13 mouse cellular contexts compared by ENCODE assay signal in the genomic region with DNA sequence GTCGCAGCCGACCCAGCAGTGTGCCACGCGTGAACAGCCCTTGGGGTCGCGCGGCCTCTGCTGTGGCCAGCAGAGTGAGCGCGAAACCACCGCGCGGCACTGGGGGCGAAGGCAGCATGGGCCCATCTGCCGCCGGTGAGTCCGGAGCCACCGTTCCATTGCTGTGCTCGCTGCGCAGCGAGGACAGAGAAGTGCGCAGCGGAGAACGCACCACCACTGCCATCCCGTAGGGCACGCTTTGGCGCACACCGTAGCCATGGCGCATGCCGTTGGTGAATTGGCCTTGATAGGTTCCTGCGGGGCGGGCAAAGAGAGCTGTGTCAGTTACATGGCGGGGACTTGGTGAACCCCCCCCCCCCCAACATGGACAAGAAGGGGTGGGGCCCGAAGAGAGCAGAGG. TPM values are rescaled to one million over a fixed set of nuclear protein-coding genes. Genes with fewer than 3 reads are reported as not detected.
DNase-seq lines count a peak whose midpoint lies in the region; ATAC-seq lines count a peak whose summit lies in the region.
"Had no signal": no experiment of that assay in that cellular context is flagged by ENCODE, and none has a peak within 500 bp of the region (broad histone marks: within the 10 kb centered on the region; RNA-seq: fewer than 3 reads in every experiment).

No protein-coding gene starts in this region.

- no peak overlapping the region for H3K9ac ChIP-seq in kidney, embryonic 16.5 days (replicated peaks; ENCODE audit: low read length)

- H3K27me3 ChIP-seq in heart, embryonic 10.5 days (ENCODE audit: insufficient read depth, poor library complexity, severe bottlenecking), result peaks cover 33% of the 10 kb centered on the region
- H3K27me3 ChIP-seq in kidney, embryonic 16.5 days (ENCODE audit: insufficient read depth, low read length), result peaks cover 23% of the 10 kb centered on the region
- H3K27me3 ChIP-seq in limb, embryonic 10.5 days (ENCODE audit: low read depth, poor library complexity, severe bottlenecking), result peaks cover 53% of the 10 kb centered on the region
- H3K27me3 ChIP-seq: Patski had no signal

- H3K36me3 ChIP-seq in heart, embryonic 10.5 days, result peaks cover 69% of the 10 kb centered on the region
- H3K36me3 ChIP-seq in kidney, embryonic 16.5 days (ENCODE audit: insufficient read depth, low read length), result 0 out of 2 replicates have a peak, but pooled peaks cover 5% of the 10 kb centered on the region
- no peaks in the 10 kb centered on the region for H3K36me3 ChIP-seq in limb, embryonic 10.5 days

- H3K27ac ChIP-seq in heart, embryonic 10.5 days, result peak overlapping the region; percentile 67
- no peak overlapping the region for H3K27ac ChIP-seq in kidney, embryonic 16.5 days (ENCODE audit: low read length)
- no peak overlapping the region for H3K27ac ChIP-seq in limb, embryonic 10.5 days
- H3K27ac ChIP-seq: layer of hippocampus, adult 2 months had no signal

- H3K4me1 ChIP-seq in heart, embryonic 10.5 days, result peaks cover 70% of the 10 kb centered on the region
- no peaks in the 10 kb centered on the region for H3K4me1 ChIP-seq in kidney, embryonic 16.5 days (ENCODE audit: insufficient read depth, low read length)
- peaks cover 8% of the 10 kb centered on the region for H3K4me1 ChIP-seq in limb, embryonic 10.5 days

- WGBS in heart, embryonic 10.5 days, result 36% methylated on average over 33 of the region's 33 CpGs
- 43% methylated on average over 33 of the region's 33 CpGs for WGBS in kidney, embryonic 16.5 days
- 34% methylated on average over 33 of the region's 33 CpGs for WGBS in limb, embryonic 10.5 days

- ATAC-seq in kidney, embryonic 16.5 days (ENCODE audit: low FRiP score, low TSS enrichment), result 0 out of 2 replicates have a peak, but pooled peaks have one; percentile 32
- ATAC-seq: Patski had no signal

- H3K4me3 ChIP-seq in heart, embryonic 10.5 days, result peak overlapping the region; percentile 22; the same call in 1 of the 2 replicates
- H3K4me3 ChIP-seq in kidney, embryonic 16.5 days (ENCODE audit: low read length), result no peak overlapping the region
- peak overlapping the region; percentile 19; the same call in 1 of the 2 replicates for H3K4me3 ChIP-seq in limb, embryonic 10.5 days
- H3K4me3 ChIP-seq: layer of hippocampus, adult 2 months had no signal

- DNase-seq in heart, embryonic 10.5 days (ENCODE audit: low spot score), result no peak
- no peak for DNase-seq in heart, adult 11 months
- DNase-seq in kidney, adult 8-10 months, result no peak
- peak; percentile 52 for DNase-seq in R1 (ENCODE audit: low read depth, low spot score)
- no peak for DNase-seq in limb, embryonic 10.5 days (ENCODE audit: low spot score)
- DNase-seq in adrenal gland, postnatal 36 days, result no peak
- no peak for DNase-seq in frontal cortex, postnatal 36 days (ENCODE audit: low spot score in 2 of 2)
- DNase-seq: B cell, adult 2 months; cerebellum, adult 18-20 months; lung, adult 2 months had no signal

- no peak overlapping the region for H3K4me2 ChIP-seq in kidney, embryonic 16.5 days (replicated peaks; ENCODE audit: low read depth, low read length)

- no peaks in the 10 kb centered on the region for H3K9me3 ChIP-seq in heart, embryonic 10.5 days
- peaks cover 6% of the 10 kb centered on the region; the same call in 1 of the 2 replicates for H3K9me3 ChIP-seq in kidney, embryonic 16.5 days (ENCODE audit: low read length)
- no peaks in the 10 kb centered on the region for H3K9me3 ChIP-seq in limb, embryonic 10.5 days (replicated peaks)

RNA-seq across cellular contexts. Expression of gene Jph2, which starts 21.7 kb away (rescaled TPM):
- 32.5 and 43.7 TPM in 2 replicates for polyA plus RNA-seq in heart, embryonic 10.5 days (2016; fragmentation: Nextera tagmentation; extraction: Ambion mirVana)
- 2.8 and 3.3 TPM in 2 replicates for polyA plus RNA-seq in kidney, embryonic 16.5 days (2015; fragmentation: Nextera tagmentation; extraction: Ambion mirVana)
- polyA plus RNA-seq in limb, embryonic 10.5 days (2016; fragmentation: Nextera tagmentation; extraction: Ambion mirVana), result 0.59 and 0.71 TPM in 2 replicates
- 1 to 10 TPM; 3.4 to 5.3 TPM for total RNA-seq in adrenal gland, postnatal 36 days (2021)

RNA-seq across cellular contexts. Expression of gene Oser1, which starts 48.4 kb away (rescaled TPM):
- 65.0 and 74.3 TPM in 2 replicates for polyA plus RNA-seq in heart, embryonic 10.5 days (2016; fragmentation: Nextera tagmentation; extraction: Ambion mirVana)
- polyA plus RNA-seq in kidney, embryonic 16.5 days (2015; fragmentation: Nextera tagmentation; extraction: Ambion mirVana), result 95.6 and 99.2 TPM in 2 replicates
- polyA plus RNA-seq in limb, embryonic 10.5 days (2016; fragmentation: Nextera tagmentation; extraction: Ambion mirVana), result 84.9 and 89.2 TPM in 2 replicates
- total RNA-seq in adrenal gland, postnatal 36 days (2021), result 10 to 100 TPM; 37.2 to 43.4 TPM
